Mouse (Mus musculus): ENCODE results near the gene Lamtor4. TPM values are rescaled to one million over a fixed set of nuclear protein-coding genes. Genes with fewer than 3 reads are reported as not detected.

Gene Lamtor4
- polyA plus RNA-seq, 1 experiment from 2014 or later: 125 TPM

- ChIA-PET CTCF (interaction anchor here (0.9 kb wide), 2 partner anchors 14 to 374 kb away, joined by 3 to 4 read pairs; no protein-coding TSS in a partner anchor), POLR2A (no interaction called here)
- DNase-seq (ENCODE audit: low read depth, low spot score) (no peak), ATAC-seq (no peak)
- in situ Hi-C loops (cut with MboI; ENCODE audit: low pct_unique_long_range_greater_than_20kb): loop anchor here (10.0 kb wide), 1 partner anchor 161 kb away; the partner anchor contains the start of gene Zfp157
- TF ChIP-seq CTCF (IDR thresholded peaks at IDR 0.05): no peak
- peaks cover 9% of the 10 kb centered on the region for H3K27me3 ChIP-seq
These were observed 28.3 kb downstream of the Lamtor4 start for GRCm38 (mm10) chr5:138283540-138283939.

DNA sequence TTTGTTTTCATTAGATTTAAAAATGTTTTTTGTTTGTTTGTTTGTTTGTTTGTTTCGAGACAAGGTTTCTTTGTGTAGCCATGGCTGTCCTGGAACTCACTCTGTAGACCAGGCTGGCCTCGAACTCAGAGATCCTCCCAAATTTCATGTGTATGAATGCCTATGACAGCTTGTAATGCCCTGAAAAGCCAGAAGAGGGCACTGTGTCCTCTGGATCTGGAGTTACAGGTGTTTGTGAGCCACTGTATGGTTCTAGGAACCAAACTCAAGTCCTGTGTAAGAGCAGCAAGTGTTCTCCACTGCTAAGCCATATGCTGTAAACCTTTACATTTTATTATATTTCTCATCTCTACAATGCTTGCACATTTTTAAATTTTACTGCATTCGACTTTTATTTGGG lies 32.6 kb downstream of the Lamtor4 start:
- TF ChIP-seq CTCF (IDR thresholded peaks at IDR 0.05): peak; percentile 59
- DNase-seq (ENCODE audit: low read depth, low spot score) (no peak), ATAC-seq (no peak)
- in situ Hi-C loops (cut with MboI; ENCODE audit: low pct_unique_long_range_greater_than_20kb): loop anchor here (10.0 kb wide), 1 partner anchor 157 kb away; the partner anchor contains the start of gene Zfp157
- ChIA-PET CTCF (interaction anchor here (1.7 kb wide), 1 partner anchor 15 kb away, joined by 4 read pairs; the partner anchor contains the start of gene Gal3st4), POLR2A (no interaction called here)
- H3K27me3 ChIP-seq: peaks cover 2% of the 10 kb centered on the region

DNA sequence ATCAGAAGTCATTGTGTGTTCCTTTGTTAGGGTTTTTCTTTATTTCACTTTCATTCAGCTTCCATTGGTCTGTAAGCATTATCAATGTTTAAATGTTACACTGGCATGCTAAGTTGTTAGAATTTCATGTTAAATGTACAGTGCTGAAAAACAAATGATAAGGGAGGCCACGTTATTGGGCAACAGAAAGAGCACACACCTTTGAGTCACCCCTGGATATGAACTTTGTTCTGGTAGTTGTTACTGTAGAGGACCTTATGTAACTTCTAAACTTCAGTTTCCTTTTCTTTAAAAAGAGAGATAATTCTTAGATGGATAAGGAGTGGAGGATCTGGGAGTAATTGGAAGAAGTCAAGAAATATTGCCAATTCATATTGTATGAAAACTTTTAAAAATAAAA lies 36.4 kb downstream of the Lamtor4 start:
- ATAC-seq (no peak), DNase-seq (ENCODE audit: low read depth, low spot score) (no peak)
- H3K27me3 ChIP-seq: peaks cover 13% of the 10 kb centered on the region
- ChIA-PET POLR2A (no interaction called here), CTCF (no interaction called here)
- TF ChIP-seq CTCF (IDR thresholded peaks at IDR 0.05): no peak
- in situ Hi-C loops (cut with MboI; ENCODE audit: low pct_unique_long_range_greater_than_20kb): no loop called here

DNA sequence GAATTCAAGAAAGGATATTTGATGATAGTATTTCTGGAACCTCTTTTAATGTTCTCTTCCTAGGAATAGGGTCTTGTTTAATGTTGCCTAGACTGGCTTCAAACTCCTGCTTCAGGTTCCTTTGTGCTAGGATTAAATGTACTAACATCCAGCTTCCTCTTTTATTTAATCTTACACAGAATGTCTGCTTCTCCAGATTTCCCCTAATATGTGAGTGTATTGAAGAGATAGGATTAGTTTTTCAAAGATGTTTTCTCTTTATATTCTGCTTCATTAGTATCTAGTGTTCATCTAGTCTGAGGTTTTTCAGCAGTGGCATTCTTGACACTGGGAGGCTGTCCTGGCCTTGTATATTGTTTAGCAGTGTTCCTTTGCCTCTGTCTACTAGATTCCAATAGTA lies 38.9 kb downstream of the Lamtor4 start:
- ChIA-PET POLR2A (no interaction called here), CTCF (no interaction called here)

DNA sequence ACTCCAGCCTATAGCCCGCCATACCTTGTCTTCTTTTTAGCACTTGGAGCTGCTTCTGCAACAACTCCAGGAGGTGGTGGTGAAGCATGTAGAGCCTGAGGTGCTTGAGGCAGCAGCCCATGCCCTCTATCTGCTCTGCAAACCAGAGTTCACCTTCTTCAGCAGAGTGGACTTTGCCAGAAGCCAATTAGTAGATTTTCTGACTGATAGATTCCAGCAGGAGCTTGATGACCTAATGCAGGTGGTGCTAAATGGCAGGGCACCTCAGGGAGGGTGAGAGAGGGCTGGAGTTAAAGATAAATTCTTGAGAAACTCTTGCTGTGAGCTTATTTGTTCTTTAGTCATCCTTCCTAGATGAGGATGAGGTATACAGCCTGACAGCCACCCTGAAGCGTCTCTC lies 44.3 kb downstream of the Lamtor4 start:
- in situ Hi-C loops (cut with MboI; ENCODE audit: low pct_unique_long_range_greater_than_20kb): no loop called here
- DNase-seq (ENCODE audit: low read depth, low spot score) (no peak), ATAC-seq (no peak)
- ChIA-PET POLR2A (no interaction called here), CTCF (no interaction called here)
- H3K27me3 ChIP-seq: peaks cover 9% of the 10 kb centered on the region
- TF ChIP-seq CTCF (IDR thresholded peaks at IDR 0.05): no peak

More for the DNA sequence above, 38.9 kb downstream of the Lamtor4 start:
- in situ Hi-C loops (cut with MboI; ENCODE audit: low pct_unique_long_range_greater_than_20kb): no loop called here
- TF ChIP-seq CTCF (IDR thresholded peaks at IDR 0.05): no peak
- peaks cover 13% of the 10 kb centered on the region for H3K27me3 ChIP-seq
- DNase-seq (ENCODE audit: low read depth, low spot score): no peak
- ATAC-seq: no peak

Other genes with a start within 250 kb of the Lamtor4 start
- gene Smok3a, start 234.2 kb upstream of the Lamtor4 start, polyA plus RNA-seq (2021): not detected
- gene Smok3b, start 234.1 kb upstream of the Lamtor4 start, polyA plus RNA-seq (2021): not detected
- not detected for gene Smok3c, start 202.3 kb upstream of the Lamtor4 start, polyA plus RNA-seq (2021)
- gene Zkscan1, start 170.4 kb upstream of the Lamtor4 start, polyA plus RNA-seq (2021): 32.9 TPM
- gene Zscan21, start 138.6 kb upstream of the Lamtor4 start, polyA plus RNA-seq (2021): 60.4 TPM
- 11.5 TPM for gene Zfp113, start 99.7 kb upstream of the Lamtor4 start, polyA plus RNA-seq (2021)
- 274 TPM for gene Cops6, start 94.4 kb upstream of the Lamtor4 start, polyA plus RNA-seq (2021)
- 39.7 TPM for gene Ap4m1, start 83.5 kb upstream of the Lamtor4 start, polyA plus RNA-seq (2021)
- gene Mcm7, start 83.1 kb upstream of the Lamtor4 start, polyA plus RNA-seq (2021): 104 TPM
- gene Taf6, start 68.0 kb upstream of the Lamtor4 start, polyA plus RNA-seq (2021): 60.2 TPM
- 68.3 TPM for gene Cnpy4, start 68.0 kb upstream of the Lamtor4 start, polyA plus RNA-seq (2021)
- gene Mblac1, start 61.2 kb upstream of the Lamtor4 start, polyA plus RNA-seq (2021): 11.4 TPM
- 2.2 TPM for gene Nxpe5, start 29.6 kb upstream of the Lamtor4 start, polyA plus RNA-seq (2021)
- 36.9 TPM for gene BC037034, start 8.6 kb downstream of the Lamtor4 start, polyA plus RNA-seq (2021)
- gene Gal3st4, start 17.4 kb downstream of the Lamtor4 start, polyA plus RNA-seq (2021): 0.62 TPM
- gene Gm43720, start 24.5 kb downstream of the Lamtor4 start, polyA plus RNA-seq (2021): 0.01 TPM
- gene Gpc2, start 24.5 kb downstream of the Lamtor4 start, polyA plus RNA-seq (2021): 13.9 TPM
- gene Stag3, start 24.8 kb downstream of the Lamtor4 start, polyA plus RNA-seq (2021): 4.5 TPM
- gene Pvrig, start 86.5 kb downstream of the Lamtor4 start, polyA plus RNA-seq (2021): not detected
- gene Zfp157, start 186.0 kb downstream of the Lamtor4 start, polyA plus RNA-seq (2021): 12.8 TPM